Mouse (Mus musculus): ENCODE results near the gene Sprr2h.

- TF ChIP-seq POLR2A (IDR thresholded peaks at IDR 0.05; ENCODE audit: borderline replicate concordance, low read depth, low read length): no peak
- TF ChIP-seq CTCF (IDR thresholded peaks at IDR 0.05; ENCODE audit: low read depth, low read length): no peak
These were observed 49.2 kb upstream of the Sprr2h start for GRCm38 (mm10) chr3:92336278-92336677.

All from bone marrow macrophage, adult 2 months (primary cell).